Mouse (Mus musculus) G1E-ER4 (cell line): ENCODE data around the gene D11Wsu47e. TPM values are rescaled to one million over a fixed set of nuclear protein-coding genes. Genes with fewer than 3 reads are reported as not detected.

Source experiments
- GATA1 ChIP-seq: IDR thresholded peaks from one replicate; pipeline ENCODE4 v1.8.0; 2012; ENCODE audit warnings: low read length, inconsistent platforms
- polyA plus RNA-seq: library from polyadenylated mRNA; stranded (reverse); fragments of >175 nt; gene quantifications from 2 replicates; pipeline ENCODE4 v1.2.3, GENCODE M21; 2012

D11Wsu47e gene
- polyA plus RNA-seq, 1 experiment, result 8.2 TPM

DNA sequence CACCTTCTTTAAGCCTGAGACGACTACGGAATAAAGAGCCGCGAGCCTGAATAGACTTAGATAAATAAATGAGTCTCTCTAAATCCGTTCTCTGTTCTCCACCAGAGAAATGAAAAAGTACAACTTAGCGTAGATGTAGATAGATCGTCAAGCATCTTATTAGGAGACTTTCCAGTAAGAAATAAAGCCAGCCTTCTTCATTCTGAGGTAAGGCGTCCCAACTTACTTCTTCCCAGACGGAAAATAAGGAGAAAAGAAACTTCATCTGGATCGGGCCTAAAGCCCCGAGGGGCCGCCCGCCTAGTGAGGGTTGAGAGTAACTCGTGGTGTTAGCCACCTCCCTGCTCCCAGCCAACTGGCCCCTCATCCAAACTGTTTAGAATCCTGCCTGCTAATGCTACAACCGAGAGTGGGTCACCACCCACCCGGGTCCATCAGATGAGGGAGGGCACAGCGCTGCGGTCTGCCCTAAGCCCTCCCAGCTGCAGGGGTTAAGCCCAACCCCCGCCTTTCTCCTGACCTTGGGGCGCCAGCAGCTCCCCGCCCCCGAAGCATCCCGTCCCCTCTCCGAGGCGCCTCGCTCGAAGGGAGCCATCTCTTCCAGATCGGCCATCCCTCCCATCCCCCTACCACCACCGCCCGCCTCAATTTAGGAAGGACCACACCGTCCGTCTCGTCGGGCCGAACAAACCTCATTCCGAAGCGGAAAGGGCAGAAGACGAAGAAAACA, 1.1 kb upstream of the D11Wsu47e start:
- no peak for TF ChIP-seq GATA1

DNA sequence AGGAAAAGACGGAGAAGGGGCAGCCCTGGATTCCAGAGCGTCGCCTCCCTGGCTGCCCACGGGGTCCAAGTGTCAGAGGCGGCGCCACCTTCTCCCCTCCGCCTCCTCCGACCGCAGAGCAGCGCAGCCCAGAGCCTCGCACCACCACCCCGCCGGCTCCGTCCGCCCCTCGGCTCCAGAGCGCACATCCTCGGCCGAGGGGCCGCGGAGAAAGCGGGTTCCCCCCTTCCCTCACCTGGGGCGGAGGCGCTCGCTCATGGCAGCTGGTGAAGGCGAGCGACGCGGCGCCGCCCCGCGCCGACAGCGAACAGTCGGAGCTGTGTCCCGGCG, 620 bp upstream of the D11Wsu47e start:
- no peak for TF ChIP-seq GATA1

DNA sequence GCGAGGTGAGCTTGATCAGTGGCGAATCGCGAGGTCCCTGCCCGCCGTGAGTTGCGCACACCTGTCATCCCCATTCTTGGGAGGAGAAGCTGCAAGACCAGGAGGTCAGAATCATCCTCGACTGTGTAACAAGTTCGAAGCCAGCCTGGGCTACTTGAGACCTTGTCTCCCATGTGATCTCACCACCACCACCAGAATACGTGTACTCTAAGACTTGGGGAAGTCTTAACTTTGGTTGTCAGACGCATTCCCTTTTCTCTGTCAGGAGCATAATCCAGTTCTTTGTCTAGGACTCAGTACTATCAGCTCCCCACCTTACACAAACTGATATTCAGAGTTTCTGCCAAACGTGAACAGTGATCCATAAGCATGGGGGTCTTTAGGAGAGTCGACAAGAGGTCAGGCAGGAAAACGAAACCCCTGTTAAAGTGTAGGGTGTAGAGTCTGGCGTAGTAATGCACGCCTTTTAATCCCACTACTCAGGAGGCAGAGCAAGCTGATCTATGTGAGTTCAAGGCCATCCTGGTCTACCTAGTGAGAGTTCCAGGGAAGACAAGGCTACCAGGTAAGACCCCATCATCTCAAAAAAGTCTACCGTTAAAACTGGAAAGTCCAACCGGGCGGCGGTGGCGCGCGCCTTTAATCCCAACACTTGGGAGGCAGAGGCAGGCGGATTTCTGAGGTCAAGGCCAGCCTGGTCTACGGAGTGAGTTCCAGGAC, 655 bp downstream of the D11Wsu47e start:
- no peak for TF ChIP-seq GATA1

DNA sequence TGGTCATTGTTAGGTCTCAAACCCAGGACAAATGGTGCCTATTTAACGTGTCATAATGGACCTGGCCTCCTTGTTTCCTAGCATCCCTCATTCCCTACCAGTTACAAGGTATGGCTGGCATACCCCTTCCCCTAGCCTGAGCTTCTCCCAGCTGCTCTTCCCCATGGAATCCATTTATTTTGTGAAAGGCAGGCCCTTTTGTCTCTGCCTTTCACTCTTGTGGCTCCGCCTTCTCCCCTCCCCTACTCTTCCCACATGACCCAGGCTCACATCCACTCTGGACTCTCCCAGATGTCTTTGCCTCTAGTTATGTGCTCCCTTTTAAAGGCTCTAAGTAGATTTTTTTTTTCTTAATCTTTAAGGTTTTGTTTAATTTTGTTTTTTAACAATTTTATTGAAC, 2.8 kb downstream of the D11Wsu47e start:
- no peak for TF ChIP-seq GATA1

DNA sequence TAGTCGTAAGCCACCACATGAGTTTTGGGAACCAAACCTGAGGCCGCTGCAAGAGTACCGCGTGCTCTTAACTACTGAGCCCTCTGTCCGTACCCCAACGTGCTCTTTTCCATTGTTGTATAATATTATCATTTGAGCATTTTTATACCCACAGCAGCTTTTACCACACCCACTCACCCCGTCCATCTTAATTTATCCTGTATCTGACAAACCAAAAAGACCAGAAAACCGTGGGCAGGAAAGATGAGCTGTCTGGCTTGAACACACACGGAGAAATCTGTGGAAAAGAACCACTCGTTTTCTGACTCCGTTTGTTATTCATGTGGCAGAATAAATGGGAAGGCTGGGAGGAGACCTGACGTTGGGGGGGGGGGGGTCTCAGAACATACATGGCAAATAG, 6.3 kb downstream of the D11Wsu47e start:
- TF ChIP-seq GATA1, result no peak

DNA sequence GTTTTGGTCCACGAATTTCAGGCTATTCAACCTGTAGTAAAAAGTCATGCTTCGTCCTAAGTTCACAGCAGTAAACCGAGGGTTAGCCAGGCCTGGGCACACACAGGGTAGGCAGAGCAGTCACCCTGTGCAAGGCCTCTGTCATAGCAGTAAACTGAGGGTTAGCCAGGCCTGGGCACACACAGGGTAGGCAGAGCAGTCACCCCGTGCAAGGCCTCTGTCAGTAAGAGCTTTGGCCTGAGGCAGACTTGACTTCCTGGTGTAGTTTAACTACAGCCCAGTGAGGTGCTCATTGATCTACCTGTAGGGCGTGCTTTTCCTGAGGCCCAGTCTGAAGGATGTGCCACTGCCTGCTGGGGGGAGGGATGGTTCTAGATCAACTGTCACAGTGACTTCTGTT, 7.1 kb downstream of the D11Wsu47e start:
- no peak for TF ChIP-seq GATA1

DNA sequence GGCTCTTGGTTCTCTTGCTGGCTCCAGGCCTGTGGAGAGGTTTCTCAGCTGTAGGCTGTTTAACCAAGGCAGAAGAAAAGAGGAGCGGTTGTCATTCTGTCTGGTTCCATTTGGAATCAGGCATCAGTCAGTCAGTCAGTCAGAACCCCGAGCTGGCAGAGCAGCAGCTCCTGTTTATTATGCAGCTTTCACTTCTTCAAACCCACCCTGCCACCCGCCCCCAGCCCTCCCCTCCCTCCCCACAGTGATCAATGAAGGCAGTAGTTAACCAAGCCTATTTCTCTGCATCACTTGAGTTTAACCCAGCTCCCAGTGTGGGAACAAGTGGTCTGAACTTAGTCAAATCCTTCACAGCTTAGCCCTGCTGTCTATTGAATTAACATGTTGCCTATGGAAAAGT, 7.6 kb downstream of the D11Wsu47e start:
- no peak for TF ChIP-seq GATA1

DNA sequence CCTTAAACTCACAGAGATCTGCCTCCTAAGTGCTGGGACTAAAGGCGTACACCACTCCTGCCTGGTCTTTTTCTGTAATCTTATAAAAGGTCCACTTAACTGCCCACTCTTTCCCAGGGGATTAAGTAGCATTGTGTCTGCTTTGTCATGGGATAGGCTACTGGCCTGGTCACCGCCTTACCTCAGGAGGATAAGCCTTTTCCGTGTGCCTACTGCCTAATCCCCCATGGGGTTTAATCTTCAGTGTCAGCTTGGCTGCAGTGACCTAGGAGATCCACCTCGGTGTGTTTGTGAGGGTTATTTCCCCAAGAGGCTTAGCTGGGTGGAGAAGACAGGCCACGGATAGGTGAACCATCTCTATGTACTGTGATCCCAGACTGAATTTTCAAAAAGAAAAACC, 13.4 kb downstream of the D11Wsu47e start:
- TF ChIP-seq GATA1, result no peak

DNA sequence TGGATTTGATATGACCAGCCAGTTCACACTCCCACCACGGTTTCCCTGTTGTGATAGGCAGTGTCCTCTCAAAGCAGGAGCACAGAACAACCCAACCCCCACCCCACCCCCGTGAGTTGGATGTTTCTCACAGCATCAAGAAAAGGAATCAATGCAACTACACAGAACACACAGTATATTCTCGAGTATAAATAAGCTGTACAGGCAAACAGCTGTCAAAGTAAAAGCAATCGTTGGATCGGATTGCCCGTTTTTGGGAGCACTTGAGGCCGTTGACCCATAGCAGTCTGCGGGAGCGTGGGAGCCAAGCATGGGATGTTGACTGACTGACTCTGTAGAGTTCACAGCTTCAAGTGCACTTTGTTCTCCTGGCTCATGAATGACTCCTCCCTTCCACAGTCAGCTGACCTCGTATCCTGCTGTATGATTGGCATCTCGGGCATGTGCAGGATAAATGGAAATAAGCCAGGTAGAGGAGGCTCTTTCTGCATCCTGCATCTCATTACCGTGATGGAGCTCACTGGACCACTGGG, 13.9 kb downstream of the D11Wsu47e start:
- no peak for TF ChIP-seq GATA1

DNA sequence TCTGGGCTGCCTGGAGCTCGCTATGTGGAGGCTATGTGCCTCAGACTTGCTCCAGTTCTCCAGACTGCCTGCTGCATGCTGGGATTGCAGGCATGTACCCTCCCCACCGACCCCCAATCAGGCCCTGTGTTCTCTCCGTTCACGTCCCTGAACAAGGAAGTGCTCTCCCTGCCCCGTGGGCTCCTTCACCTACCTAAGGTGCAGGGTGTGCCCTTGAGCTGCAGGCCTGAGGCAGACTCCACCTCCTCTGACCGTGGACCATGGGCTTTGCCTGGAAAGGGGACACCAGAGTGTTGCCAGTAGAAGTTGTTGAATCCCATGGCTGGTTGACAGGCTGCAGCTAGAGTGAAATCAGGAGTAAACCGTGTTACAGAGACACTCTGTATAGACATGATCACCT, 15.4 kb downstream of the D11Wsu47e start:
- TF ChIP-seq GATA1, result no peak

DNA sequence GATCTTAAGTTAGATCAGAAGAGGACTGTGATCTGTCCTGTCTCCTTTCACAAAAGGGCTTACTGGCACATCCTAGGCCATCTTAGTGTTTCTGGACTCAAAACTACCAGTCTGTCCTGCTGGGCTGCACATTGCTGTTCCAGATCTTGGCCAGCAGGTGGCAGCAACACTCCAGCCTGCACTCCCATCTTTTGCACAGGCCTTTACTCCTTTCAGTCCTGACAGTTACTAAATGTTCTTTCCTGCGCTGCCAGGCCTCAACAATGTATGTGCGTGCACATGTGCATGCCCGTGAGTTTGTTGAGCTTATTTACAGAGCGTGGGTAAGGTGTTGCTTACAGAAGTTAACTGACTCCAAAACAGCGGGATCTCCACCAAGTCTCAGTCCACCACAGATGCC, 19.5 kb downstream of the D11Wsu47e start:
- no peak for TF ChIP-seq GATA1

DNA sequence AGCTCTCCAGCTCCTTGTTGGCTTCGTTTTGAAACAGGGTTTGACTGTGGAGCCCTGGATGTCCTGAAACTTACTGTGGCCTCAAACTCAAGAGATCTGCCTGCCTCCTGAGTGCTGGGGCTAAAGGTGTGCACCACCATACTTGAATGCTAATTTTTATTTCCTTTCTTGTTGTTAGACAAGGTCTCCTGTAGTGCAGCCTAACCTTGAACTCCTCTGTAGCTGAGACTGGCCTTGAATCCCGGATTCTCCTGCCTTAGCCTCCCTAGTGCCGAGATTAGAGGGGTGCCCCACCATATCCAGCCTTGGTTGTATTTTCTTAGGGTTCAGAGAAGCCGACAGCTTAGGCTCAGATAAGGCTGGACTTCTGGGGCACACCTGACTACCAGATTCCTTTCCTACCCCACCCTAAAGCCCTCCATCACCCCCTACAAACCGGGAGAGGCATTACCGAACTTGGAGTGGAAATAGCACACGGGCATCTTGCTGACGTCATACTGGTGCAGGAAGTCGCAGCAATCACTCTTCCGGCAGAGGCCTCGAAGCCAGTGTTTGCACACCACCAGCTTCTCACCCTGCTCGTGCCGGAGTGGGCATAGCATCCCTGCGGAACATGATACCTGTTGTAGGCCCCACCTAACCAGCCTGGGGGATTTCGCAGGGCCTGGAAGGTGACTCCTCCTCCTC, 21.9 kb downstream of the D11Wsu47e start:
- no peak for TF ChIP-seq GATA1

DNA sequence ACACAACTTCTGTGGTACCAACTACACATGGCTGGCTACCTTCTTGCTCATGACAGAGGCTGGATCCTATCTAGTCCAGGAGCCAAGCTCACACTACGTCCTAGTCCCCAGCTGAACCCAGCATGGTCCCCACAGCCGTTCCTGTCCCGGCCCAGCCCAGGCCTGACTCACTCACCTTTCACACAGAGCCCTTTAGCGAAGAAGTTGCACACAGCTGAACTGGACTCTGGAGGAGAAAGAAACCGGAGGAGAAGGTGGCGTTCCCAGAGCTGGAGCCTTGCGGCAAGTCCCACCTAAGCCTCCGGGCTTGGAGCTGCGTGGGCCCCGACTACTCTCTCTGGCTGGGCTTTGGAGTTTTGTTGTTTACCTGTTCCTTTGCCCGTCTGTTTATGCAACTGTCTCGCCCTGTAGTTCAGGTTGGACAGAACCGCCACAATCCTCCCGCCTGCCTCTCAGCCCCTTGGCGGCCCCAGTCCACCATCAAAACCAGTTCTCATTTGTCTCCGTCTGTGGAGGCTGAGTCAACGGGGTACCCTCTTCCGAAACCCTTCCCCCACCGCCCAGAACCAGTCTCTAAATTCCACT, 24.5 kb downstream of the D11Wsu47e start:
- TF ChIP-seq GATA1, result no peak

DNA sequence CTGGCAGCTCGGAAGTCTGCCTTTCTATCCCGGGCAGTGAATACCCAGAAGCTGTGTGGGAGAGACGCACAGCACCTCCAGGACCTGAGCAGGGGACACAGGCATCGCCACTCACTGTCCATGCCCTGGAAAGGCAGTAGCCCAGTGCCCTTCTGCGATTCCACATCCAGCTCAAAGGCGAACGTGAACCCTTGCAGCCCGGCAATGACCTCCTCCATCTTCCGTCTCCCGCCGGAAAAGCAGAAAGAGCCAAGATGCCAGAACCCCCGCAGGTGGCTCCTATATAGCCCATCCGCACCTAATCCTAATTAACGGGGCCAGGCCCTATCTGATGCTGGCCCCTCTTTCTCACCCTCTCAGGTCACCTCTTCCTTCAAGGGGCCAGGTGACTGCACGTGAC, 25.1 kb downstream of the D11Wsu47e start:
- TF ChIP-seq GATA1, result no peak

DNA sequence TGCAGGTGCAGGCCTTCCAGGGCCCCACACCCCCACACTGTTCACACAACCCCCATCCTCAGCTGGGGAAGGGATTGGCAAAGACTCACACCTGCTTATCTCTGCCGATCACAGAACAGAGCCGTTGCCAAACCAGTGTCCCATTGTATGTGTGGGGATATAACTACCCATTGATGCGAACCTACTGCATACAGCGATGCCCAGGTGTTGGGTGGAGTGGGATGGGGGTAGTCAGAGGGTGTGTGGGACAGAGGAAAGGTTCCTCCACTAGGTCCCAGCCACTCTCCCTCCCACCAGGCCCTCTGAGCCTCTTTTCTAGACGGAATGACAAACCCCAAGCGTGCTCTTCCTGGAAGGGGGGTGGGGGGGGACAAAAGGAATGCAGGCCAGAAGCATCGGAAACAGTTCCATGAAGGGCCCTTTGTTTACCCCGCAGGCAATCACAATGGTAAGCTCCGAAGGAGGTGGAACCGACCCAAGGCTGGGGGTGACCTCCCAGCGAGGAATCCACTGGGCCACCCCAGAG, 25.6 kb downstream of the D11Wsu47e start, which contains the start of gene Cpsf4l:
TSS of gene Cpsf4l (minus strand) at position 287 of the 526 bp plus-strand sequence.
- no peak for TF ChIP-seq GATA1

DNA sequence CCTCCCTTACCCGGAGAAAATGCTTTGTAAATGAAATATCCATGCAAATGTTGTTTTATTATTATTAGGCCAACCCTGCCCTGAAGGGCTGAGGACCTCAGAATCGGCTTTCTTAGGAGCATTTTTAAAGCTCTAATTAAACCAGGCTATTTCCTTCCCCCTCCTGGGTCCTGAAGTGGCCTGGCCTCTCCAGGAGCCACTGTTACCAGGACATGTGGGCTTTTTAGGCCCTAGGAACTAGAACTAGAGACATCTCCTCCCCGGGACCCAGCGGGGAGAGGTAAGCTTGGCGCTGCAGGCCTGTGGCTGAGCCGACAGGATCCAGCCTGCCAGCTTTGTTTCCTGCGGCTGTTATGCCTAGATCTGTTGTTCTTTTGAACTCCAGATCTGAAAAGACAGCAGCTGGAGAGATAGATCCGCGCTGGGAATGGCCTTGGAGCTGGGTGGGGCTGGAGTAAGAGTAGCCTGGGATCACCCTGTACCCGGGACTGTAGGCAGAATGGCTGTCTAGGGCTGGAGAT, 26.1 kb downstream of the D11Wsu47e start:
- no peak for TF ChIP-seq GATA1

DNA sequence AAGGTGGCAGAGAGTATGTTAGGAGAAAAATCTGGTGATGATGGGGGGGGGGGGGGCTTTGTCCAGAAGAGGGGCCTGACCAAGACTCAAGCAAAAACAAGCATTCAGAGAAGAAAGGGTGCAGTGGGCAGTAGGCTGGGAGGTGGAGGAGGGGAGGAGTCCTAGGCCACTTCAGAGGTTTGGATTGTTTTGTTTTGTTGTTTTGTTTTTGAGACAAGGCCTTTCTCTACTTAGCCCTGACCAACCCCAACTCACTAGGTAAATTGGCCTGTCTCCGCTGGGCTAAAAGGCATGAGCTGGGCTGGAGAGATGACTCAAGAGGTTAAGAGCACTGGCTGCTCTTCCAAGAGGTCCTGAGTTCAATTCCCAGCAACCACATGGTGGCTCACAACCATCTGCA, 26.8 kb downstream of the D11Wsu47e start:
- TF ChIP-seq GATA1, result no peak
